Mouse (Mus musculus) MEL (cell line): Measurements from ENCODE around the gene Depp1. TPM values are rescaled to one million over a fixed set of nuclear protein-coding genes. Genes with fewer than 3 reads are reported as not detected.

Source experiments
- DNase-seq: peaks from one replicate; pipeline ENCODE4 v3.0.0; 2011; ENCODE audit warnings: low read depth, low spot score
- H3K27ac ChIP-seq: 2 replicates; pipeline ENCODE4 v1.5.1; 2012; ENCODE audit warnings: low read depth, mild to moderate bottlenecking, control low read depth, low read length, moderate library complexity; ENCODE audit not compliant: control insufficient read depth
- H3K27me3 ChIP-seq, 2 experiments: fragments of 150-350 bp in 1 of 2; sonication (generic) in 1 of 2; 2 replicates each; pipeline ENCODE4 v1.6.1; 2012; ENCODE audit warnings: low read length in 2 of 2, mild to moderate bottlenecking in 2 of 2, improper control_type of control experiment in 1 of 2, moderate library complexity in 1 of 2; ENCODE audit not compliant: insufficient read depth in 2 of 2, control insufficient read depth in 1 of 2
- H3K36me3 ChIP-seq, 2 experiments: 2 replicates each; pipeline ENCODE4 v1.6.1; 2012 to 2014; ENCODE audit warnings: low read length in 2 of 2, improper control_type of control experiment in 1 of 2, inconsistent platforms in 1 of 2, mild to moderate bottlenecking in 1 of 2; ENCODE audit not compliant: insufficient read depth in 2 of 2, control insufficient read depth in 1 of 2
- H3K4me1 ChIP-seq, 2 experiments: fragments of 150-350 bp in 1 of 2; sonication (generic) in 1 of 2; 2 replicates each; pipeline ENCODE4 v1.6.1; 2012; ENCODE audit warnings: low read length in 2 of 2, improper control_type of control experiment in 1 of 2, mild to moderate bottlenecking in 1 of 2; ENCODE audit not compliant: insufficient read depth in 2 of 2, control insufficient read depth in 1 of 2
- H3K4me3 ChIP-seq, 2 experiments: fragments of 150-350 bp in 1 of 2; sonication (generic) in 1 of 2; 2 replicates each; pipeline ENCODE4 v1.5.1; 2012; ENCODE audit warnings: low read depth in 2 of 2, low read length in 2 of 2, mild to moderate bottlenecking in 2 of 2, moderate library complexity in 2 of 2, control low read depth in 1 of 2, improper control_type of control experiment in 1 of 2; ENCODE audit not compliant: control insufficient read depth in 1 of 2, insufficient read depth in 1 of 2
- H3K79me2 ChIP-seq: 2 replicates; pipeline ENCODE4 v1.6.1; 2012; ENCODE audit warnings: mild to moderate bottlenecking, low read length, moderate library complexity; ENCODE audit not compliant: control insufficient read depth, poor library complexity, insufficient read depth
- H3K9ac ChIP-seq: 2 replicates; pipeline ENCODE4 v1.6.1; 2012; ENCODE audit warnings: low read depth, mild to moderate bottlenecking, control low read depth, low read length, moderate library complexity; ENCODE audit not compliant: control insufficient read depth, poor library complexity, severe bottlenecking
- H3K9me3 ChIP-seq: fragments of 150-350 bp; sonication (generic); replicated peaks from 2 replicates; pipeline ENCODE4 v1.6.1; 2012; ENCODE audit warnings: mild to moderate bottlenecking, low read length, improper control_type of control experiment, moderate library complexity; ENCODE audit not compliant: insufficient read depth
- CTCF ChIP-seq, 3 experiments: IDR thresholded peaks in 2 of 3; conservative IDR thresholded peaks in 1 of 3; 2 replicates each; pipeline ENCODE4 v1.5.1; 2011 to 2012; ENCODE audit warnings: low read length in 3 of 3, low read depth in 2 of 3, mild to moderate bottlenecking in 2 of 3, improper control_type of control experiment in 1 of 3, inconsistent platforms in 1 of 3, mixed read lengths in 1 of 3, moderate library complexity in 1 of 3; ENCODE audit not compliant: control insufficient read depth in 1 of 3, insufficient read depth in 1 of 3, poor library complexity in 1 of 3, severe bottlenecking in 1 of 3
- EP300 ChIP-seq, 2 experiments: IDR thresholded peaks; 2 replicates each; pipeline ENCODE4 v1.6.1; 2011; ENCODE audit warnings: improper control_type of control experiment in 2 of 2, low read length in 2 of 2, low read depth in 1 of 2, mild to moderate bottlenecking in 1 of 2
- ETS1 ChIP-seq: IDR thresholded peaks from 2 replicates; pipeline ENCODE4 v1.6.1; 2012; ENCODE audit warnings: low read depth, mild to moderate bottlenecking, inconsistent platforms, low read length, improper control_type of control experiment, moderate library complexity
- GABPA ChIP-seq: IDR thresholded peaks from 2 replicates; pipeline ENCODE4 v1.6.1; 2012; ENCODE audit warnings: low read depth, mild to moderate bottlenecking, inconsistent platforms, low read length, improper control_type of control experiment, moderate library complexity
- GATA1 ChIP-seq: IDR thresholded peaks from 2 replicates; pipeline ENCODE4 v1.6.1; 2011; ENCODE audit warnings: low read depth, low read length, improper control_type of control experiment
- HCFC1 ChIP-seq: IDR thresholded peaks from 2 replicates; pipeline ENCODE4 v1.6.1; 2012; ENCODE audit warnings: low read depth, mild to moderate bottlenecking, inconsistent platforms, low read length, improper control_type of control experiment, moderate library complexity
- JUND ChIP-seq: IDR thresholded peaks from 2 replicates; pipeline ENCODE4 v1.6.1; 2011; ENCODE audit warnings: low read depth, mild to moderate bottlenecking, improper control_type of control experiment, low read length
- MAFK ChIP-seq: IDR thresholded peaks from 2 replicates; pipeline ENCODE4 v1.6.1; 2011; ENCODE audit warnings: low read depth, mild to moderate bottlenecking, low read length, improper control_type of control experiment, borderline replicate concordance
- MAX ChIP-seq: IDR thresholded peaks from 2 replicates; pipeline ENCODE4 v1.6.1; 2011; ENCODE audit warnings: low read length, improper control_type of control experiment
- MAZ ChIP-seq: IDR thresholded peaks from 2 replicates; pipeline ENCODE4 v1.6.1; 2012; ENCODE audit warnings: low read depth, mild to moderate bottlenecking, inconsistent platforms, low read length, improper control_type of control experiment
- POLR2A ChIP-seq, 2 experiments: IDR thresholded peaks; 2 replicates each; pipeline ENCODE4 v1.6.1; 2011 to 2012; ENCODE audit warnings: low read length in 2 of 2, mild to moderate bottlenecking in 2 of 2, control low read depth in 1 of 2, improper control_type of control experiment in 1 of 2, low read depth in 1 of 2, moderate library complexity in 1 of 2; ENCODE audit not compliant: control insufficient read depth in 1 of 2, insufficient read depth in 1 of 2, poor library complexity in 1 of 2
- RAD21 ChIP-seq: IDR thresholded peaks from 2 replicates; pipeline ENCODE4 v1.6.1; 2011; ENCODE audit warnings: mild to moderate bottlenecking, low read depth, low read length, improper control_type of control experiment
- SMC3 ChIP-seq: IDR thresholded peaks from 2 replicates; pipeline ENCODE4 v1.6.1; 2011; ENCODE audit warnings: low read depth, low read length, improper control_type of control experiment
- TCF12 ChIP-seq: IDR thresholded peaks from 2 replicates; pipeline ENCODE4 v1.6.1; 2014; ENCODE audit warnings: low read depth, mild to moderate bottlenecking, inconsistent platforms, low read length, improper control_type of control experiment, moderate library complexity
- USF1 ChIP-seq: IDR thresholded peaks from 2 replicates; pipeline ENCODE4 v1.6.1; 2014; ENCODE audit warnings: low read depth, mild to moderate bottlenecking, inconsistent platforms, low read length, improper control_type of control experiment, moderate library complexity
- ZC3H11A ChIP-seq: IDR thresholded peaks from 2 replicates; pipeline ENCODE4 v1.6.1; 2012; ENCODE audit warnings: low read depth, mild to moderate bottlenecking, inconsistent platforms, low read length, improper control_type of control experiment
- polyA plus RNA-seq, 2 experiments: library from polyadenylated mRNA; stranded (reverse) in 1 of 2; unstranded in 1 of 2; fragments of >175 nt in 1 of 2; fragments of >200 nt in 1 of 2; gene quantifications; 2 replicates each; pipeline versions ENCODE4 v1.2.1 to v1.2.4; 2012; ENCODE audit warnings: low replicate concordance in 2 of 2, low read depth in 1 of 2; ENCODE audit not compliant: insufficient read length in 2 of 2, insufficient read depth in 1 of 2, missing spikeins in 1 of 2
- total RNA-seq: library from RNA; depleted of rRNA; stranded (reverse); fragments of 300-350 nt; gene quantifications from 2 replicates; pipeline ENCODE4 v1.2.3, GENCODE M21; 2012

Gene Depp1
- total and polyA plus RNA-seq, 3 experiments: not detected

DNA sequence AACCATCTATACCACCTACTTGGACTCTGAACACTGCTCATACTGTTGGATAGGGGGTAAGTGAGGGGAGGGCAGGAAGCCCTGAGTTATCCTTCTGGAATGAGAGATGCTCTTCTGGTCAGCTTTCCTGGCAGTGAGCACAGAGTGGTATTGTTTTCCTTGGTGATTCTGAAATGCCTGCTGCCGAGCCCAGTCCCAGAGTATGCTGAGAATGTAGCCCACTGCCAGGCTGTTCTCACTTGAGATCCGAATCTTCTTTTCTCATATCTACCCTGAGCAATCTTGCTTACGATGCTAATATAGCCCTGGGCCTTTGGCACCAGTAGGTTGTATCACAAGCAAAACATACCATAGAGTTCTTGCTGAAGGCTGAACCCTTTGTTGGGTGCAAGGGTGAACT is 43.9 kb downstream of the Depp1 start:
- TF ChIP-seq ZC3H11A: no peak
- Histone ChIP-seq H3K9me3 (no peaks in the 10 kb centered on the region), H3K9ac (no peak overlapping the region), H3K79me2 (no peaks in the 10 kb centered on the region), H3K4me1 (no peaks in the 10 kb centered on the region), H3K27ac (no peak overlapping the region), H3K36me3 (no peaks in the 10 kb centered on the region), H3K27me3 (no peaks in the 10 kb centered on the region), H3K4me3 (no peak overlapping the region)
- DNase-seq: no peak

DNA sequence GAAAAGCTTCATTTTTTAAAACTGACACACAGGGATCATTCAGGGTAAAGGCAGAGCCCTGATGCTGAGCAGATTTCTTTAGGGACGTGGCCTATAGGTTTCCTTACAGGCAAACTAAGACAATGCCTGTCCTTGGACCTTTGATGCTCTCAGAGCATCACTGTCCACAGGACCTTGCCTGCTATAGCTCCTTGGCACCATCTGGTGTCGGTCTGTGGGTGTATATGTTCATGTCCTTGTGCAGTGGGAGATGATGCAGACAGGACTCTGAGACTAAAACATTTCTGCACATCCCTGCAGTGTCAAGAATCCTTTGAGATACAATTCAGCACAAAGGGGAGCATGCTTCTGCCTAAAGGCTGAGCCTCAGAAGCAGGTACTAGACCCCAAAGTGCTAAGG is 47.0 kb downstream of the Depp1 start:
- Histone ChIP-seq H3K79me2 (no peaks in the 10 kb centered on the region), H3K36me3 (no peaks in the 10 kb centered on the region), H3K9me3 (no peaks in the 10 kb centered on the region), H3K9ac (no peak overlapping the region), H3K27ac (no peak overlapping the region), H3K27me3 (no peaks in the 10 kb centered on the region), H3K4me1 (no peaks in the 10 kb centered on the region), H3K4me3 (no peak overlapping the region)
- TF ChIP-seq CTCF (IDR thresholded peaks at IDR 0.05 in 2 of 3, conservative IDR thresholded peaks at IDR 0.05 in 1 of 3; ENCODE audit: control insufficient read depth in 1 of 3, insufficient read depth in 1 of 3, low read depth in 2 of 3, low read length in 3 of 3, poor library complexity in 1 of 3, severe bottlenecking in 1 of 3) (peak; percentile 39 to 44 (median 41)), MAFK (no peak), JUND (no peak), POLR2A (IDR thresholded peaks at IDR 0.05; ENCODE audit: control insufficient read depth in 1 of 2, insufficient read depth in 1 of 2, low read depth in 1 of 2, low read length in 2 of 2, poor library complexity in 1 of 2) (no peak), SMC3 (peak; percentile 55), ZC3H11A (0 out of 2 replicates have a peak, but pooled peaks have one; percentile 22), RAD21 (peak; percentile 38)
- DNase-seq: peak; percentile 18

DNA sequence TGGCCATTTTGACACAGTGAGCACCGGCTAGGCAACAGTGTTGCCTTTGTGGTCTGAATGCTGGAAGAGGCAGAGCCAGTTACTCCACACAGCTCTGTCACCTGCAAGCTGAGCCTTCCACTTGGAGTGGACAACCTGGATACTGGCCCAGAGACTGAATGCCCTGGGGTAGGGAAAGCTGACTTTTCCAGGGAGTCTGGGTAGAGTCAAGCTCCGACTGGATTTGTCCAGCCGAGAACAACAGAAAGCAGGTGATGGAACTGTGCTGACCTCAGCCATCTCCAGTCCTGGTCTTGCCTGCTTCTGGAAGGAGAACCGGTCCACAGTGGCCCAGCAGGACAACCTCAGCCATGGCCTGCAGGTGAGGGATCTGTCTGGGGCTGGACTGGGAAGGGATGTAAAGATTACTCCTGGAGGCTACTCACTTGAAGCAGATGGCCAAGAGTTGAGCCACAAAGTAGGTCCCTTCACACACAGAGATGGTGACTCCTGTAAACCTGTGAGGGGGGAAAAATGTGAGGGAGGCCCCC is 47.6 kb downstream of the Depp1 start:
- H3K27ac ChIP-seq: no peak overlapping the region
- no peak for TF ChIP-seq ETS1
- TF ChIP-seq TCF12: no peak
- TF ChIP-seq GATA1: no peak
- TF ChIP-seq EP300 (IDR thresholded peaks at IDR 0.05; ENCODE audit: low read depth in 1 of 2, low read length in 2 of 2): no peak
- no peak for TF ChIP-seq MAZ
- TF ChIP-seq POLR2A (IDR thresholded peaks at IDR 0.05; ENCODE audit: control insufficient read depth in 1 of 2, insufficient read depth in 1 of 2, low read depth in 1 of 2, low read length in 2 of 2, poor library complexity in 1 of 2): no peak
- TF ChIP-seq USF1: no peak
- no peak for TF ChIP-seq MAX
- TF ChIP-seq HCFC1: no peak
- no peak for TF ChIP-seq SMC3
- TF ChIP-seq GABPA: no peak
- H3K27me3 ChIP-seq: no peaks in the 10 kb centered on the region
- no peaks in the 10 kb centered on the region for H3K4me1 ChIP-seq
- H3K9ac ChIP-seq: no peak overlapping the region
- no peaks in the 10 kb centered on the region for H3K9me3 ChIP-seq
- no peak for DNase-seq
- H3K79me2 ChIP-seq: no peaks in the 10 kb centered on the region
- H3K4me3 ChIP-seq: no peak overlapping the region
- no peaks in the 10 kb centered on the region for H3K36me3 ChIP-seq
